14 mouse cellular contexts compared by ENCODE assay signal in the genomic region with DNA sequence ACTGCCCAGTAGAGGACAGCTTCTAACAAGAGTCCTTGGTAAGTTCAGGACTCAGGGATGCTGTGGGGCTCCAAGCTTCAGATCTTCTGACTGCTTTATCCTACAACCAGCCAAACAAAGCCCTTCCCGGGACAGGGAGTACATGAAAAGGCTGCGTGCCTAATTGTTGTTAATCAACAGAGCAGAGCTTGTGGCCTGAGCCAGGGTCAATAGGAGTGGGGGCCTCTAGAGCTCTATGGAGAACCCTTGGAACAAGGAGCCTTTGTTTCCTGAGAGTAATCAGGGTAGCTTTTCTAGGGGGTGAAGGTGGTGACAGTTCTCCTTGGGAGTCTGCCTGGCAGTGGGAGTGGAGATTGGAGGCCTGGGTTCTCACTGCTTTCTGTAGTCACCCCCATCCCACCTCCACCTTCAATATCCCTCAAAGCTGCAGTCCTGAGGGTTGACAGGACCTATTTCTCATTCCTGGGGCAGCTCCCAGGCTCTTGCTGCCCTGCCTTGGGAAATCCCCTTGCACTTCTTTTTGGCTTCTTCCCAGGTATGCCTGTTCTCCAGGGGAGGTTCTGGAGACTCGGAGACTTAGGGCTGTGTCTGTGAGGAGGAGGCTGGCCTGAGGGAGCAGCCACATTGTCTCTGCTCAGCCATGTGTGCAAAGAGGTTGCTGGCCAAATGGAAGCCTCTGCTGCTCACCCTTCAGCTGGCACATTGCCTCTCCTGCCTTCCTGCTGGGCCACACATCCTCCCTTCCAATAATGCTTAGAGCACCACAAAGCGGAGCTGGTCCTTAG. TPM values are rescaled to one million over a fixed set of nuclear protein-coding genes. Genes with fewer than 3 reads are reported as not detected.
DNase-seq lines count a peak whose midpoint lies in the region; ATAC-seq and TF ChIP-seq lines count a peak whose summit lies in the region.
"Had no signal": no experiment of that assay in that cellular context is flagged by ENCODE, and none has a peak within 500 bp of the region (broad histone marks: within the 10 kb centered on the region; RNA-seq: fewer than 3 reads in every experiment).

No protein-coding gene starts in this region.

- peak; percentile 31 for DNase-seq in embryonic facial prominence, embryonic 14.5 days (ENCODE audit: low spot score)
- DNase-seq in embryonic facial prominence, embryonic 10.5 days (ENCODE audit: low spot score), result no peak
- peak; percentile 23 for DNase-seq in 3T3-L1 (ENCODE audit: low read depth, low spot score)
- peak; percentile 69 to 76 for DNase-seq in cerebellum, postnatal 36 days
- no peak for DNase-seq in heart, adult 2 months
- no peak for DNase-seq in layer of hippocampus, adult 9-11 months
- no peak for DNase-seq in thymus, adult 18-20 months

- no peak overlapping the region for H3K4me3 ChIP-seq in embryonic facial prominence, embryonic 14.5 days (ENCODE audit: low read depth, low read length)
- H3K4me3 ChIP-seq in embryonic facial prominence, embryonic 10.5 days, result no peak overlapping the region
- no peak overlapping the region for H3K4me3 ChIP-seq in kidney, embryonic 15.5 days (replicated peaks)
- no peak overlapping the region for H3K4me3 ChIP-seq in heart, adult 2 months
- H3K4me3 ChIP-seq: erythroblast, embryonic 14.5 days; layer of hippocampus, adult 2 months; limb, embryonic 13.5 days; neural tube, embryonic 12.5 days had no signal

- WGBS in embryonic facial prominence, embryonic 14.5 days, result 29% methylated on average over 4 of the region's 4 CpGs
- WGBS in embryonic facial prominence, embryonic 10.5 days, result 19% methylated on average over 4 of the region's 4 CpGs
- 30% methylated on average over 4 of the region's 4 CpGs for WGBS in kidney, embryonic 15.5 days
- 54% methylated on average over 4 of the region's 4 CpGs for WGBS in heart, adult 2 months

- H3K27ac ChIP-seq in embryonic facial prominence, embryonic 14.5 days (replicated peaks; ENCODE audit: low read depth, low read length), result no peak overlapping the region
- no peak overlapping the region for H3K27ac ChIP-seq in embryonic facial prominence, embryonic 10.5 days (replicated peaks)
- H3K27ac ChIP-seq in kidney, embryonic 15.5 days, result peak overlapping the region; percentile 78
- no peak overlapping the region for H3K27ac ChIP-seq in heart, adult 2 months
- H3K27ac ChIP-seq: layer of hippocampus, adult 2 months; limb, embryonic 13.5 days; macrophage; neural tube, embryonic 12.5 days had no signal

- H3K9ac ChIP-seq in embryonic facial prominence, embryonic 14.5 days (ENCODE audit: low read depth, low read length), result no peak overlapping the region
- no peak overlapping the region for H3K9ac ChIP-seq in kidney, embryonic 15.5 days
- H3K9ac ChIP-seq in heart, adult 2 months (ENCODE audit: low read depth, low read length), result no peak overlapping the region
- H3K9ac ChIP-seq: limb, embryonic 13.5 days; neural tube, embryonic 12.5 days had no signal

- H3K9me3 ChIP-seq in embryonic facial prominence, embryonic 14.5 days (ENCODE audit: control insufficient read depth, low read length), result no peaks in the 10 kb centered on the region
- no peaks in the 10 kb centered on the region for H3K9me3 ChIP-seq in embryonic facial prominence, embryonic 10.5 days
- H3K9me3 ChIP-seq in kidney, embryonic 15.5 days (replicated peaks), result no peaks in the 10 kb centered on the region
- H3K9me3 ChIP-seq: limb, embryonic 13.5 days; neural tube, embryonic 12.5 days had no signal

- 0 out of 2 replicates have a peak, but pooled peaks cover 3% of the 10 kb centered on the region for H3K27me3 ChIP-seq in embryonic facial prominence, embryonic 14.5 days (replicated peaks; ENCODE audit: control insufficient read depth, insufficient read depth, low read length)
- peaks cover 29% of the 10 kb centered on the region for H3K27me3 ChIP-seq in embryonic facial prominence, embryonic 10.5 days (replicated peaks; ENCODE audit: low read depth, poor library complexity, severe bottlenecking)
- peaks cover 6% of the 10 kb centered on the region; the same call in 1 of the 2 replicates for H3K27me3 ChIP-seq in kidney, embryonic 15.5 days
- no peaks in the 10 kb centered on the region for H3K27me3 ChIP-seq in heart, adult 2 months (ENCODE audit: control insufficient read depth, insufficient read depth, low read length)

- no peak for TF ChIP-seq POLR2A in heart, adult 2 months (IDR thresholded peaks at IDR 0.05; ENCODE audit: insufficient read depth, low read depth, low read length)

- no peak for TF ChIP-seq EP300 in heart, adult 2 months (IDR thresholded peaks at IDR 0.05; ENCODE audit: insufficient read depth, low read depth, low read length)

- ATAC-seq in embryonic facial prominence, embryonic 14.5 days (ENCODE audit: low read depth), result no peak
- ATAC-seq in kidney, embryonic 15.5 days (replicated peaks; ENCODE audit: low FRiP score), result peak; percentile 68

- H3K36me3 ChIP-seq in embryonic facial prominence, embryonic 14.5 days (ENCODE audit: control insufficient read depth, insufficient read depth, low read length), result no peaks in the 10 kb centered on the region
- no peaks in the 10 kb centered on the region for H3K36me3 ChIP-seq in embryonic facial prominence, embryonic 10.5 days (replicated peaks)
- H3K36me3 ChIP-seq in kidney, embryonic 15.5 days, result no peaks in the 10 kb centered on the region
- no peaks in the 10 kb centered on the region for H3K36me3 ChIP-seq in heart, adult 2 months (ENCODE audit: control insufficient read depth, insufficient read depth, low read length)
- H3K36me3 ChIP-seq: limb, embryonic 13.5 days; neural tube, embryonic 12.5 days had no signal

- no peak overlapping the region for H3K4me2 ChIP-seq in embryonic facial prominence, embryonic 14.5 days (ENCODE audit: low read depth, low read length)
- H3K4me2 ChIP-seq in kidney, embryonic 15.5 days, result no peak overlapping the region
- H3K4me2 ChIP-seq: heart, embryonic 11.5 days; limb, embryonic 13.5 days; neural tube, embryonic 12.5 days had no signal

- no peak for TF ChIP-seq CTCF in heart, adult 2 months (IDR thresholded peaks at IDR 0.05)

- intact Hi-C loops in heart, adult 2 months (cut with DNase I), result loop anchor here (5.0 kb wide), 1 partner anchor 349 kb away; no protein-coding TSS in a partner anchor

- no peaks in the 10 kb centered on the region for H3K79me2 ChIP-seq in heart, adult 2 months (replicated peaks; ENCODE audit: control insufficient read depth, insufficient read depth, low read length)

- peaks cover 4% of the 10 kb centered on the region; the same call in 1 of the 2 replicates for H3K4me1 ChIP-seq in embryonic facial prominence, embryonic 14.5 days (ENCODE audit: control insufficient read depth, insufficient read depth, low read length)
- H3K4me1 ChIP-seq in embryonic facial prominence, embryonic 10.5 days, result peaks cover 15% of the 10 kb centered on the region
- peaks cover 62% of the 10 kb centered on the region for H3K4me1 ChIP-seq in kidney, embryonic 15.5 days
- H3K4me1 ChIP-seq in heart, adult 2 months (ENCODE audit: control insufficient read depth, insufficient read depth, low read length), result no peaks in the 10 kb centered on the region

RNA-seq across cellular contexts. Expression of a gene that starts 40.5 kb away (rescaled TPM):
- 2.4 and 2.7 TPM in 2 replicates for polyA plus RNA-seq in embryonic facial prominence, embryonic 14.5 days (2014; fragmentation: Nextera tagmentation; extraction: Ambion mirVana)
- polyA plus RNA-seq in embryonic facial prominence, embryonic 10.5 days (2016; fragmentation: Nextera tagmentation; extraction: Ambion mirVana), result 0.52 and 0.81 TPM in 2 replicates
- 2.2 and 2.3 TPM in 2 replicates for polyA plus RNA-seq in kidney, embryonic 15.5 days (2015; fragmentation: Nextera tagmentation; extraction: Ambion mirVana)
- total RNA-seq in heart, adult 2 months (2021), result 1 to 10 TPM; 1.3 to 1.5 TPM
- polyA plus RNA-seq in heart, adult 2 months (2012; rRNA removed), result 0.85 and 1.4 TPM in 2 replicates

Comparison
In these comparisons a context has a peak if more than half of its experiments do, and no peak if none do; other contexts are left out.
1. DNase-seq: peak in embryonic facial prominence, embryonic 14.5 days (single experiment), 3T3-L1 (single experiment) and cerebellum, postnatal 36 days (2 of 2); none in embryonic facial prominence, embryonic 10.5 days (single experiment), heart, adult 2 months (0 of 2), layer of hippocampus, adult 9-11 months (single experiment) and thymus, adult 18-20 months (0 of 2).